Mouse (Mus musculus): Measurements from ENCODE around the gene Suv39h1.
"Not testable (repeated sequence)": the region's sequence is repeated elsewhere in the genome, so short reads cannot be mapped to it uniquely, and the experiment has no call there.

The Suv39h1 gene

DNA sequence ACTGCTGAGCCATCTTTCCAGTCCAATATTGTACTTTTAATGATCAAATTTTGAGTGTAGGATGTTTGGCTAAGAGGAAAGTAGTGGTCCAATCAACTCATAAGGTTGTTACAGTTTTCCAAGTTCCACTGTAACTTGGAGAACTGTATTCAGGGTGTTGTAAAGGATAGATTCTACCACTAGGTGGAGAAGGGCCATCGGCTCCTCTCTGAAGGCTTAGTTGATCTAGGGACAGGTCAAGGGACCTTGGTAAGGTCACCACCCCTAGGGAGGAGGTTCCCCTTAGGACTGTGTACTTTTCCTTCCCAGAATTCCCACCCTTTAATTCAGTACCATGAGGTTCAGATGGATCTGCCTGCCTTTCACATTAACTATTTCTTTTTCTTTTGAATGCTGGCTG is 41.6 kb downstream of the Suv39h1 start:
- DNase-seq (ENCODE audit: extremely low read depth, insufficient read length, low spot score): no peak

DNA sequence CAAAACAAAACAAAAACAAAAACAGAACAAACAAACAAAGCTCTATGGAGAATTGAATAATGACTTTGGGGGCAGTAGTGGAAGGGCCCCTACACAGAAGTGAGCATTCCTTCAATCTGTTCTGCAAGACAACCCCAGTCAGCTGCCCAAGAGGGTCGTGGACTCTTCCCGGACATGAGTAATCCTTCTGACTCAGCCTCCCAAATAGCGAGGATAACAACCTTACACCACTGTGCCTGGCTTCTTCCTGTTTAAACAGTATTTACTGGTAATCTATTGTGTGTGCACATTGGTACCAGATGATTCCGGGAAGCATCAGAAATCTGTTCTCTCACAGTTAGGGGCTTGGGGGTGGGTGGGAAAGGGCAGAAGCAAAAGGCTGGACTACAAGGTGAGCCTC is 47.7 kb downstream of the Suv39h1 start:
- peak; percentile 13 for DNase-seq (ENCODE audit: extremely low read depth, insufficient read length, low spot score)

DNA sequence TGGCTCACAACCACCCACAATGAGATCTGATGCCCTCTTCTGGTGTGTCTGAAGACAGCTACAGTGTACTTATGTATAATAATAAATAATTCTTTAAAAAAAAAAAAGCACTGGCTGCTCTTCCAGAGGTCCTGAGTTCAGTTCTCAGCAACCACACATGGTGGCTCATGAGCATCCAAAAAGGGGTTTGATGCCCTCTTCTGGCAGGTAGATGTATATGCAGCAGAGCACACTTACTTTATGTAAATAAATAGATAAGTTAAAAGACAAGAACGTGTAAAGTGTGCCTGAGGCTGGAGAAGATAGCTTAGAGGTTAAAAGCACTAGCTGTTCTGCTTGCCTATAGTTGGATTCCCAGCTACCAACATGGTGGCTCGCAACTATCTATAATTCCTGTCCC is 49.8 kb downstream of the Suv39h1 start:
- no peak for DNase-seq (ENCODE audit: extremely low read depth, insufficient read length, low spot score)

DNA sequence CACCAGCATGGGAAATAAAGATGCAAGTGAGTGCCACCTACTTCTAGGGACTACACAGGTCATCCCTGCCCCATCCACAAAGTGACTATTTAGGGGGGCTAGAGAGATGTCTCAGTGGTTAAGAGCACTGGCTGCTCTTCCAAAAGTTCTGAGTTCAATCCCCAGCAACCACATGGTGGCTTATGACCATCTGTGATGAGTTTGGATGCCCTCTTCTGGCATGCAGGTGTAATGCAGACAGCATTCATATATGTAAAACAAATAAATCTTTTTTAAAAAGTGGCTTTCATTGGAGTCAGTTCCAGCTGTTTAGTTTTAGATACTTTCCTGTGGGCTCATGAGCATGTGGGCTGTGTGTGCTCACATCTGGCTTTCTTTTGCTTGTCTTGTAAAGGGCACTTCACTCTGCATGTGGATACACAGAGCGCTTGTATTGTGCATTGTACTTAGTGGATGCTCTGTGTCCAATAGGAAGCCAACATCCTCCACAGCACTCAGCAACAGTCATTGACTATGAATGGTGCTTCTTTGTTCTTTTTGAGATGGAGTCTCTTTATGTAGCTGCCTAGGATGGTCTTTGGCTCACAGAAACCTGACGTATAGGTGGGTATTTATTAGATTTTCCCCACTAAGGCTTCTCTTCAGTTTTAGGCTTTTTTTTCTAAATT is 54.3 kb downstream of the Suv39h1 start:
- no peak for DNase-seq (ENCODE audit: extremely low read depth, insufficient read length, low spot score)

DNA sequence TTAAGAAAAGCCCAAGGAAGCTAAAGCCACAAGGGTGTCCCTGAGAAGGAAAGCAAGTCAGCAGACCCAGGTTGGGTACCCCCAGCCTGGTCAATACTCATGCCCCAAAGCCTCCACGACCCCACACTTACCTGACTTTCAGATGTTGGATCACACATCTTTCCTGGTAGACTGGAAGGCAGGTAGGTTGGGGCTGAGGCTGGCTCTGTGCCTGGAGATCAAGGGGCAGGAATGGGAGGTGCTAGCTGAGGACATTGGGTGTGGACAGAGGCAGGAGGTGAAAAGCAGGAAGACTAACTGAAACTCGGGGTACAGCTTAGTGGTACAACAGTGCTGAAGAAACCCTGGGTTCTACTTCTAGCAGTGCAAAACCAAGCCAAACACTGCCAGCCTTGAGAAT is 56.3 kb downstream of the Suv39h1 start, which contains the start of gene Glod5:
Gene Glod5 (minus strand): TSS at position 207 of the 400 bp plus-strand sequence.
- no peak for DNase-seq (ENCODE audit: extremely low read depth, insufficient read length, low spot score)

DNA sequence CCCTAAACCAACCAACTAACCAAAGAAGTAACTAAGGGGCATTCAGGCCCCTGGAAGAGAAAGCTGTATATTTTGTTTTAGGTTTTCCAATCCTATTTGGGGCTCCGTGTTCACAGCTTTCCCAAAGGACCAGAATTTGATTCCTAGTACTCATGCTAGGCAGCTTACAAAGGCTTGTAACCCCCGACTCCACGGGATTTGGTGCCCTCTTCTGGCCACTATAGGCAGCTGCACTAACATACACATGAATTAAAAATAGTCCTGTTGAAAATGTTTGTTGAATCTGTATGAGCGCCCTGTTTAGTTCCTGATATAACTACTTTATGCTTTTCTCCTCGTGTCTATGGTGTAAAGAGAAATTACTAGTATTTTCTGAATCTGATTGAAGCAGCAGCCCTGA is 57.4 kb downstream of the Suv39h1 start:
- peak; percentile 10 for DNase-seq (ENCODE audit: extremely low read depth, insufficient read length, low spot score)

DNA sequence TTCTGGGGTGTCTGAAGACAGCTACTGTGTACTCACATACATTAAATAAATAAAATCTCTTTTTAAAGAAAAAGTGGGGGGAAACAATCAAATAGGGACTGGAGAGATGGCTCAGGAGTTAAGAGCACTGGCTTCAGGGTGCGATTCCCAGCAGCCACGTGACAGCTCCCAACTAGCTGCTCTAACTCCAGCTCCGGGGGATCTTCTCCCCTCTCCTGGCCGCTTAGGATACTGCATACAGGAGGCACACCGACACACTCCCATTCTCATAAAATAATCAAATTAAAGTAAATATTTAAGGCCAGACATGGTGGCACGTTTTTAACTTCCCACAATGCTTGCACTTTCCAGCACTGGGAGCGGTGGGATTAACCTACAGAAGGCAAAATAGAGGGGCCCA is 58.9 kb downstream of the Suv39h1 start:
- DNase-seq (ENCODE audit: extremely low read depth, insufficient read length, low spot score): not testable (repeated sequence)

DNA sequence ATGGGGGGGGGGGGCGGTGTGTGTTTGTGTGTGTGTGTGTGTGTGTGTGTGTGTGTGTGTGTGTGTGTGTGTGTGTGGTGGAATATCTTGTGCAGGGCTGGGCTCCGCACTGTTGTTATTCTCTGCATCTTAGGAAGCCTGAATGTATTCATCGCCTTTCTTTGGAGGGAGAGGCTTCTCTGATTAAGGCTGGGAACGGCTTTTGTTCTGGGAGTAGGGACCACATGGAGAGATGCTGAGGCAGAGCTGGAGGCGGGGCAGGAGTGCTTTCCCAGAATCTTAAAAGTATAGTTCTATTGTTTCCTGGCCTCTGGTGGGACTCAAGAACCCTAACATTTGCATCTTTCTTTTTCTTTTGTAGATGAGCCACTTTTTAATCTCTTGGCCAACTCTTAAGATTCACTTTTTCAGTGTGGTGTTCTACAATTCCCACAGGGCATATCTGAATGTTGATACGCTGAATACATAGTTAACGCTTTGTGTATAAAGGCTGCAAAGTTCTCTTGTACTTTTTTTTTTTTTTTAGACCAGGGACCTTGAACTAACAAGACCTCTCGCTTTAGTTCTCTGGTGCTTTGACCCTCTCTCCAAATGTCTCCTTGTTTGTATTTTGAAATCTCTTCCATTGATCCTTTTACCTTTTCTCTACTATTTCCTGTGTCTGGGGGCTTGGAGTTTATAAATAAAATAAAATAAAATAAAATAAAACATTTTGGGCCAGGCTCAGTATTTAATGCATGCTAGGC is 60.8 kb downstream of the Suv39h1 start:
- DNase-seq (ENCODE audit: extremely low read depth, insufficient read length, low spot score): no peak

DNA sequence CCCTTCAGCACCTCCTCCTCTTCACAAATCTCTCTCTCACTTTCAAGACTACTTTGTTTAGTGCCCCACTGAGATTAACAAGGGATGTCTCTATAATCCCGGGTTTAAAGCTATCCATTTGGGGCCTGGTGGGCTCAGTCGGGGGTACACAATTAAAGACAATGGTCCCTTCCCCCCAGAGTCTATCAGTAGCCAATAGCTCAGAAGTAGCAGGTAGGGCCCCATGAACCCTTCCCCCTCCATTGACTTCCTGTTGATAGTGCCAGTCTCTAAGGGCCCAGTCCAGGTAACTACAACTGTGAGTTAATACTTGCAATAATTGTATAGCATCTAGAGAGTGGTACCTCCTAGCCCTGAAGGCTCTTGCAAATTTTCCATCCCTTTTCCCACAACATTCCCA is 61.4 kb downstream of the Suv39h1 start:
- no peak for DNase-seq (ENCODE audit: extremely low read depth, insufficient read length, low spot score)
